Mouse (Mus musculus) heart, adult 2 months (tissue): Measurements from ENCODE around the gene Gpt2.

Source experiments
- CTCF ChIP-seq: fragments of 200-600 bp; IDR thresholded peaks from 2 replicates; pipeline ENCODE4 v1.8.1; 2022; ENCODE audit warnings: antibody characterized with exemption, mild to moderate bottlenecking, moderate library complexity
- EP300 ChIP-seq: fragments of 200-500 bp; IDR thresholded peaks from 2 replicates; pipeline ENCODE4 v1.6.1; 2011; ENCODE audit warnings: low read depth, low read length, control low read depth; ENCODE audit not compliant: insufficient read depth

DNA sequence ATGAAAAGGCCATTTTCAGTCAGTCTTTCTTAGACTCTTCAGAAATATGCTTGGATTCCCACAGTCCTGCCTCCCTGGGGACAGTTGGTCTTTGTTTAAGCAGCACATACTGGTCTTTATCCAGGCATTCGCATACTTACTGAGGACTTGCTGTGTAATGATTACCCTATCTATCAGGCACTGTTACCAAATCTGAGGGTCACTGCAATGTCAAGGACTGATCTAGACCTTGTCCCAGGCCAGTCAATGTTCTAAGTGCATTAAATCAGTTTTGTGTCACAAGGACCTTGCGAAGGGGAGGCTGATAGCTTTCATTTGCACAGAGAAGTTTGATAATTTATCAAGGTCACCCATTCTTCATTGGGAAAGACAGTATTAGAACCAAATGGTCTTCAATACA lies 14.0 kb upstream of the Gpt2 start:
- TF ChIP-seq EP300 (no peak), CTCF (no peak)
